Mouse (Mus musculus) ES-Bruce4 (cell line): ENCODE data around the gene Jhy. TPM values are rescaled to one million over a fixed set of nuclear protein-coding genes. Genes with fewer than 3 reads are reported as not detected.

ENCODE experiments used
- H3K27ac ChIP-seq: 2 replicates; pipeline ENCODE4 v1.5.1; 2012; ENCODE audit warnings: low read length, inconsistent platforms; ENCODE audit not compliant: insufficient read depth
- H3K27me3 ChIP-seq: 2 replicates; pipeline ENCODE4 v1.6.1; 2012; ENCODE audit warnings: mild to moderate bottlenecking, low read length, inconsistent platforms; ENCODE audit not compliant: control insufficient read depth, poor library complexity, insufficient read depth, severe bottlenecking
- H3K36me3 ChIP-seq: 2 replicates; pipeline ENCODE4 v1.6.1; 2012; ENCODE audit warnings: inconsistent platforms, mild to moderate bottlenecking, low read length, moderate library complexity; ENCODE audit not compliant: control insufficient read depth, poor library complexity, insufficient read depth, severe bottlenecking
- H3K4me1 ChIP-seq: one replicate; pipeline ENCODE4 v1.8.1; 2011; ENCODE audit warnings: low read length; ENCODE audit not compliant: control insufficient read depth, insufficient read depth
- H3K4me3 ChIP-seq: 2 replicates; pipeline ENCODE4 v1.5.1; 2011; ENCODE audit warnings: low read depth, mild to moderate bottlenecking, low read length
- H3K9ac ChIP-seq: 2 replicates; pipeline ENCODE4 v1.6.1; 2012; ENCODE audit warnings: low read depth, mild to moderate bottlenecking, inconsistent platforms; ENCODE audit not compliant: poor library complexity, severe bottlenecking
- H3K9me3 ChIP-seq: replicated peaks from 2 replicates; pipeline ENCODE4 v1.6.1; 2012; ENCODE audit warnings: mild to moderate bottlenecking, low read length, inconsistent platforms; ENCODE audit not compliant: control insufficient read depth, poor library complexity, insufficient read depth, severe bottlenecking
- CTCF ChIP-seq: IDR thresholded peaks from one replicate; pipeline ENCODE4 v1.8.1; 2011; ENCODE audit warnings: low read depth, low read length
- EP300 ChIP-seq: IDR thresholded peaks from 2 replicates; pipeline ENCODE4 v1.6.1; 2011; ENCODE audit warnings: low read depth, low read length; ENCODE audit not compliant: insufficient read depth
- POLR2A ChIP-seq: IDR thresholded peaks from one replicate; pipeline ENCODE4 v1.8.1; 2011; ENCODE audit warnings: low read length; ENCODE audit not compliant: insufficient read depth
- polyA plus RNA-seq: library from polyadenylated mRNA; stranded (reverse); fragments of >200 nt; gene quantifications from 2 replicates; pipeline ENCODE4 v1.2.4, GENCODE M21; 2011; ENCODE audit warnings: low read depth; ENCODE audit not compliant: missing spikeins, insufficient read depth, insufficient read length

Gene Jhy
- polyA plus RNA-seq, 1 experiment, result not detected

DNA sequence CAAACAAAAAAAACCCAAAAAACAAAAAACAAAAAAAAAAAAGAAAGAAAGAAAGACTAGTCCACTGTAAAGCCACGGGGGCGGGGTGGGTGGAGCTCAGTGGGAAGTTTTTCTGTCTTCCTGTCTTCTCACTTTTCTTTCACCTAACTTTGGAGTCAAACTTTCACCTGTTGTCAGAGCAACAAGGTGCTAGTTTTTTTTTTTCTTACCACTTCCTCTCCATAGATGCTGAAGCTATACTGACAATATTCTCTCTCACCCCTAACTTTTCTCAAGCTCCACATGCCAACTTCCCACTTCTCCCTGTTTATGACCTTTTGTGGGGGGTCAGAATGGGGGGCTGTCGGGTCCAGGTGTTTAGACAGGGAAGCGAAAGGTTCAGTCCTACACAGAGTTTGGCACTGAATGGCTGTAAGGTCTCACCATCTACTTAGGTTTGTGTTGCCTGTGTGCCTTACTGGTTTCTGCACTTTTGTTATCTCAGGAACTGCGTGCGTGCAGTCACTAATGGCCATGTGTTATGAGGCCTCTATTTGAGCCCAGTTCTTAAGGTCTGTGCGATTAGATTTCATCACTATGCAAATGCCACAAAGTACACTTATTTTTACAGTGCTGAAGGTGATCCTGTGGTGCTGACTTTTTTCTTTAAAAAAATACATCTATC lies 33.3 kb upstream of the Jhy start:
- H3K36me3 ChIP-seq, result no peaks in the 10 kb centered on the region
- no peak overlapping the region for H3K9ac ChIP-seq
- H3K9me3 ChIP-seq, result no peaks in the 10 kb centered on the region; the same call in 1 of the 2 replicates
- TF ChIP-seq POLR2A, result no peak
- TF ChIP-seq CTCF, result no peak
- no peak overlapping the region for H3K4me3 ChIP-seq
- H3K27ac ChIP-seq, result no peak overlapping the region
- no peaks in the 10 kb centered on the region for H3K27me3 ChIP-seq
- H3K4me1 ChIP-seq, result no peaks in the 10 kb centered on the region

DNA sequence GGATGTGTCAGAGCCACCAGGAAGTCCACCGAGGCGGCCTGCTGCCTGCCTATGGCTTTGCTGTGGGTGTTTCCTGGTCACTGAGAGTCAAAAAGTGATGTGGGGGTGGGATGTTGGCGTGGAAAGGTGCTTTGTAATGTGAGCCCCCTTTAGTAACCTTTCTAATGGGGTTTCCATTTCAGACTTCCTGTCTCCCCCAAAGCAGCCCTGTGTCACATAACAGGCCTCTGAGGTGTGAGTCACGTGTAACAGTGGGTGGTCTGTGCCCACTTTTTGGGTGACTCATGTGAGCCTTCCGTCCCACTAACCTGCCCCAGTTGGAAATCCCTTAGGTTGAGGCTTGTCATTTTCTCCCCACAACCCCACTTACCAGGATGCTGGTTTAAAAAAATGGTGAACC lies 30.2 kb upstream of the Jhy start:
- Histone ChIP-seq H3K9ac (no peak overlapping the region), H3K9me3 (no peaks in the 10 kb centered on the region; the same call in 1 of the 2 replicates), H3K36me3 (no peaks in the 10 kb centered on the region), H3K27me3 (no peaks in the 10 kb centered on the region), H3K4me3 (no peak overlapping the region), H3K27ac (no peak overlapping the region), H3K4me1 (no peaks in the 10 kb centered on the region)
- no peak for TF ChIP-seq EP300
- TF ChIP-seq CTCF, result no peak
- no peak for TF ChIP-seq POLR2A

DNA sequence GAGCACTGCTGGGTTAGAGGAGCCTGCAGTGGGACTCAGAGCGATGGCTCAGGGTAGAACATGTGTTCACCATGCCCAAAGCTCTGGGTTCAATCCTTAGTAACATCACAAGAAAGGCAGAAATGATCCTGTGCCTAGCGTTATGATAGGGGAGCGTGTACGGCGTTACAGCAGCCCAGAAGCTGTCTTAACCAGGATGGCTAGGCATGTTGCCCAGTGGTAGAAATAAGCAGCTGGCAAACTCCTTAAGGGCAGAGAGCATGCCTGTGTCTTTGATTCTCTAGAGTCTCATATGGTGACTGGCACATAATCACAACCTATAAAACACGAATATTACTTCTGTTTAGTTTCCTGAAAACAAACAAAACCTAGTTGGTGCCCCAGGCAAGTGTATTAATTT lies 27.6 kb upstream of the Jhy start:
- no peaks in the 10 kb centered on the region for H3K27me3 ChIP-seq
- no peak for TF ChIP-seq CTCF
- no peak for TF ChIP-seq EP300
- no peak for TF ChIP-seq POLR2A
- H3K27ac ChIP-seq, result no peak overlapping the region

DNA sequence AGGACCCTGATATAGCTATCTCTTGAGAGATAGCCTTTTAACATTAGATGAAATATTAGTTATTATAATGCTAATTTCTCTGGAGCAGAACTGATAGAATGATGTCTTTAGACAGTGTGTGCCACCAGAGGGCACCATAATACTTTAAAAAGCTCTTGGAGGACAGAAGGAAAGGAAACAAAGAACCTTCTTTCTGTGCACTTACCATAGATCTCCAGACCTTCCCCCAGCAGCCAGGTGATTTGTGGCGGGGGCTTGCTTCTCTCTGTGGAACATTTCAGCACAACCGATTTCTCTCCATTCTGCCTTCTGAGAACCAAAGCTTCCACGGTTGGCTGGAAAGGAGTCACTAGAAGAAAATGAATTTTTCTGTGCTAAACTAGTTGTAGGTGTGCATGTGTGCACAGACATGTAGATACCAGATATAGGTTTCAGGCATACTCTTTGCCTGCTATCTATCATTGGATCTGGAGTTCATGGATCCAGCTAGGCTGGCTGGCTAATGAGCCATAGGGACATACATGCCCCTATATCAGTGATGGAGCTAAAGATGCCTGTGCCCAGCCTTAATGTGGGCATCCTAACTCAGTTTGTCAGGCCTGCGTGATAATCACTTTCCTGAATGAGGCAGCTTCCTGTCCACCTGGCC lies 26.1 kb upstream of the Jhy start:
- H3K4me3 ChIP-seq, result no peak overlapping the region
- no peaks in the 10 kb centered on the region for H3K4me1 ChIP-seq
- TF ChIP-seq CTCF (no peak), EP300 (no peak), POLR2A (no peak)
- no peak overlapping the region for H3K9ac ChIP-seq
- no peaks in the 10 kb centered on the region for H3K27me3 ChIP-seq
- no peak overlapping the region for H3K27ac ChIP-seq
- H3K36me3 ChIP-seq, result no peaks in the 10 kb centered on the region
- no peaks in the 10 kb centered on the region; the same call in 1 of the 2 replicates for H3K9me3 ChIP-seq

More for the DNA sequence above, 27.6 kb upstream of the Jhy start:
- Histone ChIP-seq H3K9ac (no peak overlapping the region), H3K36me3 (no peaks in the 10 kb centered on the region), H3K9me3 (no peaks in the 10 kb centered on the region; the same call in 1 of the 2 replicates), H3K4me3 (no peak overlapping the region), H3K4me1 (no peaks in the 10 kb centered on the region)

DNA sequence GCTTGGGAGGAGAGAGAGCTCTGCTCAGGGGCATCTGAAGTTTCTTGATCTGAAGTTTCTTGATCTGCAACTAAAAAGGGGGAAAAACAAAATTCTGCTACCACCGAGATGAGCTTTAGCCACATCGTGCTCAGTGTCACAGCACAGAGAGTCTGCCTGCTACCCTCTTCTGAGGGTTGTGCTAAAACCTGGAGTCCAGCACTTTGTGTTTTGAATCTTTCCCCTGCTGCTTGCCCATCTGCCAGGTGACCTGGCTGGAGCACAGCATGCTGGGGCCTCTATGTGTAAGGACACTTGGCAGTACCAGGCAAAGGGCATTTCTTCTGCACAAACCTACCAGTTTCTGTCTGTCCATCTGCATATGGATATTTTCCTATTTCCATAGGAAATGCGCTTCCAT lies 20.4 kb upstream of the Jhy start:
- TF ChIP-seq CTCF, result no peak
- no peak for TF ChIP-seq EP300
- TF ChIP-seq POLR2A, result no peak
- no peaks in the 10 kb centered on the region for H3K27me3 ChIP-seq
- no peaks in the 10 kb centered on the region for H3K36me3 ChIP-seq
- H3K27ac ChIP-seq, result no peak overlapping the region
- no peak overlapping the region for H3K4me3 ChIP-seq
- no peak overlapping the region for H3K9ac ChIP-seq
- H3K4me1 ChIP-seq, result no peaks in the 10 kb centered on the region
- no peaks in the 10 kb centered on the region for H3K9me3 ChIP-seq

DNA sequence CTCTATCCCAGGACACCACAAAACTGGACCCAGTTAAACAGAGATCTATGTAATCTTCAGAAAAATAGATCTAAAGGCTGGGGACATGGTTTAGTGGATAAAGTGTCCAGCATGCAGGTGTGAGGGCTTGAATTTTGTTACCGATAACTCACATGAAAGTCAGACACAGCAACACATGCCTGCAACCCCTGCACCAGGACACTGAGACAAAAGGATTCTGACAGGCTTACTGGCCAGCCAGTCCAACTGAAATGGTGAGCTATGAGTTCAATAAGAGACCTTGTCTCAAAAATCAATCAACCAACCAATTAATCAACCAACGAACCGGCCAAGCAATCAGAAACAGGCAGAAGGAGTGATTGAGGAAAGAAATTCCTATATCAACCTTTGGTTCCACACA lies 19.8 kb upstream of the Jhy start:
- Histone ChIP-seq H3K9ac (no peak overlapping the region), H3K36me3 (no peaks in the 10 kb centered on the region), H3K27me3 (no peaks in the 10 kb centered on the region), H3K27ac (no peak overlapping the region), H3K4me1 (no peaks in the 10 kb centered on the region), H3K4me3 (no peak overlapping the region), H3K9me3 (no peaks in the 10 kb centered on the region)
- TF ChIP-seq EP300 (no peak), CTCF (no peak), POLR2A (no peak)
